Mouse (Mus musculus) lung, embryonic 14.5 days (tissue): ENCODE measurements around the gene Sec16b. TPM values are rescaled to one million over a fixed set of nuclear protein-coding genes. Genes with fewer than 3 reads are reported as not detected.

Experiments used
- ATAC-seq: fragments of 200-750 bp; cut with Nextera tagmentation; 2 replicates; pipeline ENCODE4 v1.8.0; 2017; ENCODE audit warnings: mild to moderate bottlenecking, moderate TSS enrichment, moderate library complexity; ENCODE audit not compliant: insufficient read depth
- DNase-seq: peaks from one replicate; pipeline ENCODE4 v3.0.0-alpha.2; 2015
- H3K27ac ChIP-seq: fragments of 300-500 bp; sonication (generic); 2 replicates; pipeline ENCODE4 v1.5.1; 2014; ENCODE audit warnings: low read depth, mild to moderate bottlenecking, moderate library complexity
- H3K27me3 ChIP-seq: fragments of 300-500 bp; sonication (generic); 2 replicates; pipeline ENCODE4 v1.6.1; 2014; ENCODE audit warnings: low read length, control low read depth; ENCODE audit not compliant: insufficient read depth
- H3K36me3 ChIP-seq: fragments of 300-500 bp; sonication (generic); 2 replicates; pipeline ENCODE4 v1.6.1; 2014; ENCODE audit warnings: control low read depth; ENCODE audit not compliant: insufficient read depth
- H3K4me1 ChIP-seq: fragments of 300-500 bp; sonication (generic); 2 replicates; pipeline ENCODE4 v1.6.1; 2014; ENCODE audit warnings: antibody characterized with exemption, control low read depth; ENCODE audit not compliant: insufficient read depth
- H3K4me2 ChIP-seq: fragments of 300-500 bp; sonication (generic); 2 replicates; pipeline ENCODE4 v1.6.1; 2014; ENCODE audit warnings: mild to moderate bottlenecking
- H3K4me3 ChIP-seq: fragments of 300-500 bp; sonication (generic); 2 replicates; pipeline ENCODE4 v1.5.1; 2014; ENCODE audit warnings: low read depth, low read length
- H3K9ac ChIP-seq: fragments of 300-500 bp; sonication (generic); 2 replicates; pipeline ENCODE4 v1.6.1; 2014
- H3K9me3 ChIP-seq: fragments of 300-500 bp; sonication (generic); 2 replicates; pipeline ENCODE4 v1.6.1; 2016; ENCODE audit warnings: low read depth, low read length, control low read depth
- CTCF ChIP-seq: IDR thresholded peaks from 2 replicates; pipeline ENCODE4 v1.5.1; 2016; ENCODE audit warnings: antibody characterized with exemption, low read depth
- WGBS: fragments of 180-500 bp; shearing (Covaris S2); extraction: QIAGEN DNeasy Blood & Tissue Kit; methylation state at CpG from one replicate; pipeline ENCODE4 v1.1.7; 2014; 5-methylcytosine and 5-hydroxymethylcytosine counted together
- polyA plus RNA-seq: library from polyadenylated mRNA; unstranded; fragments of >200 nt; fragmentation: Nextera tagmentation; extraction: Ambion mirVana; gene quantifications from 2 replicates; pipeline ENCODE4 v1.2.1, GENCODE M21; 2014

Sec16b gene
- polyA plus RNA-seq, 1 experiment from 2014 or later: 3.3 TPM

DNA sequence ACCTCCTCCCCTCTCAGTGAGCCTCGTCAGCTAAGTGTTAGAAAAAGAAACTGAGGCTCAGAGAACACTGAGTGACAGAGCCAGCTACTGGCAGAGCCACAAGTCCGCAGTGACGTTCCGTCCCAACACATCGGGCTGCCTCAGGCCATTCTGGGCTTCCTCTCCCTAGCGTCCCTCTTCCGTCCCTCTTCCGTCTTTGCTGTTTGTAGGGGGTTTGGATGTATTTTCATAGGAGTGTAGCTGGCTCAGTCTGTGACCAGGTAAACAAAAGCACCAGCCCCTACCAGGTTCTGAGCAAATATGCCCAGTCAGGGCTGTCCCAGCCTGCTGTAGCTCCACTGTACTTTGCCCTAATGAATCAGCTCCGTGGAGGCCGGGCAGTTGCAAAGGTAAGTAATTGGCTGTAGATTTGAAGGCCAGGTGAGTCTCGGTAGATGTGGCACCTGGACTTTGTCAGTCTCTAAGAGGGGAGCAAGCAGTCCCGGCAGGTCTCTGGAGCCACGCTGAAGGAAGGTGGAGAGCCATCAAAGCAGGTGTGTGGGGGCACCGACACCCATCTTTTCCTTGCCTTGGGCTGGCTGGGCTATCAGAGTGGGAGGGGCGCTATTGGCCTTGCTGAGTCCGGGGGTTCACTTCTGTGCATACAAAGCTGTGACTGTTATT lies 19.3 kb downstream of the Sec16b start:
- WGBS: 77% methylated on average over 16 of the region's 16 CpGs
- peak; percentile 39; the same call in 1 of the 2 replicates for ATAC-seq

DNA sequence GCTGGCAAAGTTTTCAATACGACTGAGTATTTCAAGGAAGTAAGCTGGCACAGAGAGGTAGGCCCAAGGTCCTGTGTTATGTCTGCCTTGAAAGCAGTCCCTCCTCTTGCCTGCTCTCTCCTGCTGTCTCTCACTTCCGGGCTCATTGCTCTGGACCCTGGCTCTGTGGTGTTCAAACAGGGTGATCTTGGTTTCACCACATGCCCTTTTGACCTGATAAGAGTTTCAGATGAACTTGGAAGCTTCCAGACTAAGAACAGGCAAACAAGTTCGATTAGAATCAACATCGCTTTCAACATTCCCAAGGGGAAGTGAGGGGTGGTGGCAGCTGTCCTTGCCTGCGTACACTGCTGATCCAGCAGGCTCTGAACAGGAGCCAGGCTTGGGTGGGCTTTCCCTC lies 20.1 kb downstream of the Sec16b start:
- H3K4me2 ChIP-seq: no peak overlapping the region

More for the DNA sequence above, 19.3 kb downstream of the Sec16b start:
- Histone ChIP-seq H3K4me2 (no peak overlapping the region), H3K36me3 (no peaks in the 10 kb centered on the region), H3K27ac (no peak overlapping the region; the same call in 1 of the 2 replicates), H3K27me3 (no peaks in the 10 kb centered on the region), H3K4me1 (no peaks in the 10 kb centered on the region), H3K9ac (no peak overlapping the region), H3K9me3 (no peaks in the 10 kb centered on the region), H3K4me3 (no peak overlapping the region)
- DNase-seq: no peak
- TF ChIP-seq CTCF: no peak

DNA sequence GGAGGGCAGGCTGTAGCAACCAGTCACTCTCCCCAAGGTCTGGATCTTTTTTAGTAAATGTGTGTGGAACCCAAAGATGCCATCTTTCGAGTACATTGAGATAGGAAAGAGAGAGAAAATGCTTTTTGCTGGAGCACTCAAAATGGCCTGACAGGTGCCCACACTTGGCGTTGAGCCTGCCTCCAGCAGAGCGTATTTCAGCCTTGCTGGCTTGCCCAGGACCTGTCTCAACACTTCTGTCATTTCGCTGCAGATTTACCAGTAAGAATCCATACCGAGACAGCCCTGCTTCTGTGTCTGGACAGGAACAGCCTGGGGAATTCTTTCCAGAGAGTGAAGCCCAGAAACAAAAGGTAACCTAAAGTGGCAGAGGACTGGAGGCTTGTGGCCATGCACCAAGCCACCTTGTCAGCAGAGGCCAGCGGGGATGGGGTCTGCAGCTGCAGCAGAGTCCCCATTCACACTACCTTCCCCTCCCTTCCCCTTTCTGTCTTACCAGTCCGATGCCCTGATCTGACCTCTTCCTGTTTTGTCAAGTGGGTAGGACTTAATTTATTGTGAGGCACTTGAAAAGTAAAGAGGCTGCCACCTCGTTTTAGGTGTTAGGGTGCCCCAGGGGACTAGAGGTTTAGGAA lies 26.4 kb downstream of the Sec16b start:
- H3K27me3 ChIP-seq: no peaks in the 10 kb centered on the region
- no peaks in the 10 kb centered on the region for H3K36me3 ChIP-seq
- TF ChIP-seq CTCF: no peak
- H3K4me2 ChIP-seq: no peak overlapping the region
- 46% methylated on average over 8 of the region's 8 CpGs for WGBS
- ATAC-seq (no peak), DNase-seq (no peak)
- no peaks in the 10 kb centered on the region for H3K9me3 ChIP-seq
- no peak overlapping the region for H3K4me3 ChIP-seq
- no peak overlapping the region for H3K27ac ChIP-seq
- H3K9ac ChIP-seq: no peak overlapping the region
- H3K4me1 ChIP-seq: no peaks in the 10 kb centered on the region

More for the DNA sequence above, 20.1 kb downstream of the Sec16b start:
- H3K9ac ChIP-seq: no peak overlapping the region
- no peaks in the 10 kb centered on the region for H3K9me3 ChIP-seq
- no peaks in the 10 kb centered on the region for H3K4me1 ChIP-seq
- no peak overlapping the region for H3K4me3 ChIP-seq
- peak; percentile 65; the same call in 1 of the 2 replicates for ATAC-seq
- H3K36me3 ChIP-seq: no peaks in the 10 kb centered on the region
- 45% methylated on average over 5 of the region's 5 CpGs for WGBS
- H3K27me3 ChIP-seq: no peaks in the 10 kb centered on the region
- no peak for DNase-seq
- H3K27ac ChIP-seq: no peak overlapping the region
- no peak for TF ChIP-seq CTCF

DNA sequence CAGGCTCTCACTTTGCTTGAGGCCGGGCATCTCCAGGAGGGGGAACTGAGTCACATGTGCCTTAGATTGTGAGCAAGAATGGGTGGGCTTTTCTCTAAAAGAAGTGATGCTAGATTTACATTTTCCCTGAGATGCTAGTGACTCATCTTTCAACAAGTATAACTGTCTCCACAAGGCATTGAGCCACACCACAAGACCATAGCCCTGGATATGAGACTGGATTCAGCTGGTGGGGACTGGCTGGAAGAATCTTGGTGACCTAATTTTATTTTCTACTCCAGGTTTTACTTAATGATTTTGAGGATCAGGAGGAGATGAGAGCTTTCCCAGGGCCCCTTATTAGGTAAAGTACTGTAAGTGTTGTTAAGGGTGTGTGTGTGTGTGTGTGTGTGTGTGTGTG lies 29.0 kb downstream of the Sec16b start:
- Histone ChIP-seq H3K27me3 (no peaks in the 10 kb centered on the region), H3K27ac (no peak overlapping the region), H3K9me3 (no peaks in the 10 kb centered on the region), H3K4me3 (no peak overlapping the region), H3K9ac (no peak overlapping the region), H3K4me2 (no peak overlapping the region), H3K4me1 (no peaks in the 10 kb centered on the region), H3K36me3 (no peaks in the 10 kb centered on the region)
- 75% methylated on average over 1 of the region's 1 CpGs for WGBS
- no peak for ATAC-seq
- no peak for DNase-seq
- TF ChIP-seq CTCF: no peak

DNA sequence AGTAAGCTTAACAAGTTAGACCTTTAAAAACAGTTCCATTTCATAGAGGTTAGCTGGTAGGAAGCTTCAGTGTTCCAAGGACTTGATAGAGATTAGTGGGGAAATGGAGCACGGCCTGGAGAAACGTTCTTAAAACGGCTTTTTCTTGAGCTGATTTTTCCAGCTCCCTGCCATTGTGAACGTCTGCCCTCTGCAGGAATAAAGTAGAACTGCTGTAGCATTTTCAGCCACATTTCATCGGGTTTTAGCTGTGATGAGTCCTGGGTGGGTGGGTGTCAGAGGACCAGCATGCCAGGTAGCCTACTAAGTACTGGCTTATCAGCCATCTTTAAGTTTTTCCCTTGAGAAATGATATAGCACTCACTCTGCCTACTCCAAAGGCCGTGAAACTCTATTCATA lies 29.9 kb downstream of the Sec16b start:
- H3K4me1 ChIP-seq: no peaks in the 10 kb centered on the region
- peak; percentile 93 for TF ChIP-seq CTCF
- no peak overlapping the region for H3K4me2 ChIP-seq
- no peak overlapping the region for H3K4me3 ChIP-seq
- no peaks in the 10 kb centered on the region for H3K27me3 ChIP-seq
- DNase-seq: peak; percentile 87
- peak; percentile 71 for ATAC-seq
- WGBS: 8% methylated on average over 6 of the region's 6 CpGs
- no peaks in the 10 kb centered on the region for H3K9me3 ChIP-seq
- H3K27ac ChIP-seq: no peak overlapping the region
- no peak overlapping the region for H3K9ac ChIP-seq
- H3K36me3 ChIP-seq: no peaks in the 10 kb centered on the region

DNA sequence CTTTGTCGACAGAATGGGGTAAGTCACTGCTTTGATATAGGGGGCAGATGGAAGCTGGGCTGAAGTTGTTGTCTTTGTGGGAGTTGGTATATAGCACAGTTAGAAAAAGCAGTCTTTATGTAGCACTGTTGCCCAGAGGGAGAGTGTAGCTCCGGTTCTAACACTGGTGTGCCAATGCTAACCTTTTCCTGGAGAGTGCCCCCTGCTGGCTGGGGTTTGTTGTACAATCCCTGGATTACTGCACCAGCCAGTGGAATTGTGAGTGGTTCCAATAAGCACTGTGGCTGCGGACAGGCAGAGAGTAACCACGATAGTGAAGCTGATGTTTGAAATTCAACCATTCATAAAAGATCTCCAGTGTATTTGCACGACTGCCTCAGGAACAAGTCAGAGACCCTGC lies 31.1 kb downstream of the Sec16b start:
- no peaks in the 10 kb centered on the region for H3K36me3 ChIP-seq
- no peak overlapping the region for H3K9ac ChIP-seq
- ATAC-seq (no peak), DNase-seq (no peak)
- no peak overlapping the region for H3K27ac ChIP-seq
- no peak overlapping the region for H3K4me2 ChIP-seq
- peak; percentile 46 for TF ChIP-seq CTCF
- no peaks in the 10 kb centered on the region for H3K9me3 ChIP-seq
- 73% methylated on average over 5 of the region's 5 CpGs for WGBS
- H3K27me3 ChIP-seq: no peaks in the 10 kb centered on the region
- H3K4me1 ChIP-seq: no peaks in the 10 kb centered on the region
- no peak overlapping the region for H3K4me3 ChIP-seq

DNA sequence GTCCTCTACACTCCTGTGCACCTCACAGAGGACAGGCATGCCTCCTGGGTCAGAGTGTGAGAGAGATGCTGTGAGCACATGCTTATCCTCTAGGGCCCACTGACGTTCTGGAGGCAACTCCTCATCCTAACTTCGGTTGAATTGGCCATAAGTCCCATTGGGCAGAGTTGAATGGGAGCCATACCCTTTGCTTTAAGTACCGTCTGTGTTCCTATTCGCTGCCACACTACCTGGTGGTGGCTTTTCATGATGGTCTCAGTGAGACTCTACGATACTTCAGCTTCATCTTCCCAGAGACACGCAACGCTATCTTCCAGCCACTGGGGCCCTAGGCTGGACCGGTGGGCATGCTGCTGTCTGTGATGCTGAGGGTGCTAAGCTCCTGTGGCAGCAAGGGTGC lies 38.5 kb downstream of the Sec16b start:
- Histone ChIP-seq H3K27ac (no peak overlapping the region), H3K4me3 (no peak overlapping the region), H3K27me3 (no peaks in the 10 kb centered on the region), H3K4me2 (no peak overlapping the region), H3K36me3 (no peaks in the 10 kb centered on the region), H3K9ac (no peak overlapping the region), H3K4me1 (no peaks in the 10 kb centered on the region), H3K9me3 (no peaks in the 10 kb centered on the region)
- TF ChIP-seq CTCF: no peak
- ATAC-seq (no peak), DNase-seq (no peak)
- 90% methylated on average over 8 of the region's 8 CpGs for WGBS
